Mouse (Mus musculus) olfactory bulb, adult 2 months (tissue): ENCODE data around the gene Rsc1a1.

Experiments used
- CTCF ChIP-seq: fragments of 200-500 bp; IDR thresholded peaks from 2 replicates; pipeline ENCODE4 v1.5.1; 2012; ENCODE audit warnings: low read depth, mild to moderate bottlenecking, low read length, moderate library complexity; ENCODE audit not compliant: insufficient read depth
- POLR2A ChIP-seq: fragments of 200-500 bp; IDR thresholded peaks from 2 replicates; pipeline ENCODE4 v1.6.1; 2012; ENCODE audit warnings: mild to moderate bottlenecking, low read depth, low read length, moderate library complexity; ENCODE audit not compliant: insufficient read depth

GRCm38 (mm10) chr4:141681767-141682166 is 3.6 kb downstream of the Rsc1a1 start:
- no peak for TF ChIP-seq CTCF
- no peak for TF ChIP-seq POLR2A
